12 mouse cellular contexts compared by ENCODE assay signal in genomic region chr11:120873206-120873605, GRCm38 (mm10). TPM values are rescaled to one million over a fixed set of nuclear protein-coding genes. Genes with fewer than 3 reads are reported as not detected.
DNase-seq lines count a peak whose midpoint lies in the region; ATAC-seq lines count a peak whose summit lies in the region.
"Had no signal": no experiment of that assay in that cellular context is flagged by ENCODE, and none has a peak within 500 bp of the region (broad histone marks: within the 10 kb centered on the region; RNA-seq: fewer than 3 reads in every experiment).

No protein-coding gene starts in this region.

- H3K9me3 ChIP-seq in hindbrain, embryonic 13.5 days = no peaks in the 10 kb centered on the region
- no peaks in the 10 kb centered on the region for H3K9me3 ChIP-seq in hindbrain, embryonic 14.5 days (ENCODE audit: control insufficient read depth, low read length)
- H3K9me3 ChIP-seq in forebrain, embryonic 11.5 days (ENCODE audit: control insufficient read depth, low read length) = no peaks in the 10 kb centered on the region
- H3K9me3 ChIP-seq: heart, embryonic 15.5 days; limb, embryonic 13.5 days had no signal

- H3K4me3 ChIP-seq in hindbrain, embryonic 13.5 days = no peak overlapping the region
- no peak overlapping the region for H3K4me3 ChIP-seq in hindbrain, embryonic 14.5 days (replicated peaks; ENCODE audit: low read length)
- no peak overlapping the region for H3K4me3 ChIP-seq in forebrain, embryonic 11.5 days (ENCODE audit: low read depth, low read length)
- H3K4me3 ChIP-seq: heart, embryonic 15.5 days; limb, embryonic 13.5 days had no signal

- no peak overlapping the region for H3K4me2 ChIP-seq in hindbrain, embryonic 13.5 days
- no peak overlapping the region for H3K4me2 ChIP-seq in hindbrain, embryonic 14.5 days (replicated peaks)
- H3K4me2 ChIP-seq in forebrain, embryonic 11.5 days (ENCODE audit: low read depth, low read length, severe bottlenecking) = no peak overlapping the region
- H3K4me2 ChIP-seq: heart, embryonic 15.5 days; limb, embryonic 13.5 days had no signal

- no peaks in the 10 kb centered on the region for H3K27me3 ChIP-seq in hindbrain, embryonic 13.5 days
- H3K27me3 ChIP-seq in hindbrain, embryonic 14.5 days (ENCODE audit: control insufficient read depth, insufficient read depth, low read length) = no peaks in the 10 kb centered on the region
- H3K27me3 ChIP-seq in forebrain, embryonic 11.5 days (ENCODE audit: control insufficient read depth, insufficient read depth, low read length) = no peaks in the 10 kb centered on the region
- H3K27me3 ChIP-seq: heart, embryonic 15.5 days; limb, embryonic 13.5 days had no signal

- H3K27ac ChIP-seq in hindbrain, embryonic 13.5 days = no peak overlapping the region
- H3K27ac ChIP-seq in hindbrain, embryonic 14.5 days = no peak overlapping the region
- no peak overlapping the region for H3K27ac ChIP-seq in forebrain, embryonic 11.5 days (ENCODE audit: low read depth, low read length)
- H3K27ac ChIP-seq: heart, embryonic 15.5 days; limb, embryonic 13.5 days had no signal

- intact Hi-C loops in gastrocnemius, postnatal 14 days (cut with DNase I; ENCODE audit: low total_unique reads) = no loop called here

- peak overlapping the region; percentile 35; the same call in 1 of the 2 replicates for H3K9ac ChIP-seq in hindbrain, embryonic 13.5 days
- no peak overlapping the region for H3K9ac ChIP-seq in hindbrain, embryonic 14.5 days
- H3K9ac ChIP-seq in forebrain, embryonic 11.5 days (ENCODE audit: low read length) = no peak overlapping the region
- H3K9ac ChIP-seq: forebrain, postnatal 0 days; heart, embryonic 15.5 days; limb, embryonic 13.5 days had no signal

- H3K36me3 ChIP-seq in hindbrain, embryonic 13.5 days = peaks cover 24% of the 10 kb centered on the region
- H3K36me3 ChIP-seq in hindbrain, embryonic 14.5 days (replicated peaks; ENCODE audit: control insufficient read depth, insufficient read depth) = peaks cover 10% of the 10 kb centered on the region; the same call in 1 of the 2 replicates
- no peaks in the 10 kb centered on the region for H3K36me3 ChIP-seq in forebrain, embryonic 11.5 days (ENCODE audit: control insufficient read depth, insufficient read depth, low read length)
- H3K36me3 ChIP-seq: heart, embryonic 15.5 days had no signal

- WGBS in hindbrain, embryonic 13.5 days = 83% methylated on average over 6 of the region's 6 CpGs
- 85% methylated on average over 6 of the region's 6 CpGs for WGBS in hindbrain, embryonic 14.5 days
- WGBS in forebrain, embryonic 11.5 days = 72% methylated on average over 6 of the region's 6 CpGs

- no peak for ATAC-seq in hindbrain, embryonic 13.5 days (ENCODE audit: low FRiP score)
- no peak for ATAC-seq in hindbrain, embryonic 14.5 days (ENCODE audit: low FRiP score)
- no peak for ATAC-seq in forebrain, embryonic 11.5 days (replicated peaks; ENCODE audit: low FRiP score)
- ATAC-seq: forebrain, postnatal 0 days; intestine, postnatal 0 days had no signal

- DNase-seq in hindbrain, embryonic 14.5 days (ENCODE audit: low spot score) = no peak
- DNase-seq in ovary, postnatal 36 days (ENCODE audit: low spot score) = peak; percentile 56
- DNase-seq in ovary, postnatal 10 days (ENCODE audit: low spot score) = no peak
- peak; percentile 62 for DNase-seq in gastrocnemius, postnatal 14 days
- DNase-seq in testis, postnatal 14 days (ENCODE audit: low spot score) = peak; percentile 49
- no peak for DNase-seq in cerebellum, postnatal 4 days (ENCODE audit: low spot score in 2 of 2)
- no peak for DNase-seq in forebrain, embryonic 11.5 days (ENCODE audit: low spot score)
- DNase-seq: forebrain, postnatal 0 days had no signal

- H3K4me1 ChIP-seq in hindbrain, embryonic 13.5 days (replicated peaks) = no peaks in the 10 kb centered on the region
- no peaks in the 10 kb centered on the region for H3K4me1 ChIP-seq in hindbrain, embryonic 14.5 days (replicated peaks; ENCODE audit: control insufficient read depth, insufficient read depth, low read length)
- H3K4me1 ChIP-seq in forebrain, embryonic 11.5 days (replicated peaks; ENCODE audit: control insufficient read depth, insufficient read depth, low read length) = no peaks in the 10 kb centered on the region
- H3K4me1 ChIP-seq: heart, embryonic 15.5 days had no signal

RNA-seq across cellular contexts. Expression of gene Fasn, which starts 48.9 kb away (rescaled TPM):
- 67.9 and 69.7 TPM in 2 replicates for polyA plus RNA-seq in hindbrain, embryonic 13.5 days (2015; fragmentation: Nextera tagmentation; extraction: Ambion mirVana)
- 119 and 135 TPM in 2 replicates for polyA plus RNA-seq in hindbrain, embryonic 14.5 days (2014; fragmentation: Nextera tagmentation; extraction: Ambion mirVana)
- total RNA-seq in gastrocnemius, postnatal 14 days (2021) = 10 to 100 TPM; 13.9 to 19.4 TPM
- 139 and 140 TPM in 2 replicates for polyA plus RNA-seq in forebrain, embryonic 11.5 days (2014; fragmentation: Nextera tagmentation; extraction: Ambion mirVana)

RNA-seq across cellular contexts. Expression of gene Ccdc57, which starts 59.5 kb away (rescaled TPM):
- polyA plus RNA-seq in hindbrain, embryonic 13.5 days (2015; fragmentation: Nextera tagmentation; extraction: Ambion mirVana) = 4.8 and 5.4 TPM in 2 replicates
- 5.0 and 5.2 TPM in 2 replicates for polyA plus RNA-seq in hindbrain, embryonic 14.5 days (2014; fragmentation: Nextera tagmentation; extraction: Ambion mirVana)
- 1 to 10 TPM; 2.3 to 2.8 TPM for total RNA-seq in gastrocnemius, postnatal 14 days (2021)
- polyA plus RNA-seq in forebrain, embryonic 11.5 days (2014; fragmentation: Nextera tagmentation; extraction: Ambion mirVana) = 6.1 and 7.7 TPM in 2 replicates

Comparison
In these comparisons a context has a peak if more than half of its experiments do, and no peak if none do; other contexts are left out.
1. DNase-seq: peak in ovary, postnatal 36 days (single experiment), gastrocnemius, postnatal 14 days (single experiment) and testis, postnatal 14 days (single experiment); none in hindbrain, embryonic 14.5 days (single experiment), ovary, postnatal 10 days (single experiment), cerebellum, postnatal 4 days (0 of 2) and forebrain, embryonic 11.5 days (single experiment).